Mouse (Mus musculus) thymus, adult 2 months (tissue): Measurements from ENCODE around the gene Tbc1d32. TPM values are rescaled to one million over a fixed set of nuclear protein-coding genes. Genes with fewer than 3 reads are reported as not detected.
"Not testable (repeated sequence)": the region's sequence is repeated elsewhere in the genome, so short reads cannot be mapped to it uniquely, and the experiment has no call there.

Experiments used
- DNase-seq: peaks from one replicate; pipeline ENCODE4 v3.0.0; 2021
- H3K27ac ChIP-seq: fragments of 200-500 bp; 2 replicates; pipeline ENCODE4 v1.5.1; 2012; ENCODE audit warnings: low read length, control low read depth; ENCODE audit not compliant: control insufficient read depth, insufficient read depth
- H3K27me3 ChIP-seq: fragments of 200-500 bp; 2 replicates; pipeline ENCODE4 v1.6.1; 2012; ENCODE audit warnings: mild to moderate bottlenecking, low read length, moderate library complexity, mixed read lengths; ENCODE audit not compliant: control insufficient read depth, insufficient read depth
- H3K36me3 ChIP-seq: fragments of 200-500 bp; 2 replicates; pipeline ENCODE4 v1.6.1; 2012; ENCODE audit warnings: mild to moderate bottlenecking, low read length, moderate library complexity; ENCODE audit not compliant: control insufficient read depth, insufficient read depth
- H3K4me1 ChIP-seq: fragments of 200-500 bp; replicated peaks from 2 replicates; pipeline ENCODE4 v1.6.1; 2012; ENCODE audit warnings: low read length; ENCODE audit not compliant: control insufficient read depth, insufficient read depth
- H3K4me3 ChIP-seq: fragments of 200-500 bp; 2 replicates; pipeline ENCODE4 v1.5.1; 2012; ENCODE audit warnings: mild to moderate bottlenecking, low read length, control low read depth, moderate library complexity; ENCODE audit not compliant: control insufficient read depth, insufficient read depth
- CTCF ChIP-seq: fragments of 200-500 bp; IDR thresholded peaks from 2 replicates; pipeline ENCODE4 v1.5.1; 2012; ENCODE audit warnings: mild to moderate bottlenecking, control low read depth, low read length, moderate library complexity, borderline replicate concordance; ENCODE audit not compliant: control insufficient read depth, poor library complexity, insufficient read depth; ENCODE audit errors: extremely low read depth
- POLR2A ChIP-seq: fragments of 200-500 bp; IDR thresholded peaks from 2 replicates; pipeline ENCODE4 v1.6.1; 2012; ENCODE audit warnings: mild to moderate bottlenecking, low read length, control low read depth, moderate library complexity; ENCODE audit not compliant: control insufficient read depth, poor library complexity, insufficient read depth; ENCODE audit errors: extremely low read depth
- WGBS: fragments of 180-500 bp; shearing (Covaris S2); methylation state at CpG from one replicate; pipeline ENCODE4 v1.1.7; 2018; 5-methylcytosine and 5-hydroxymethylcytosine counted together
- polyA plus RNA-seq: library from polyadenylated mRNA; depleted of rRNA; stranded (reverse); fragments of >200 nt; gene quantifications from 2 replicates; pipeline ENCODE4 v1.2.3, GENCODE M21; 2012

The Tbc1d32 gene
- polyA plus RNA-seq, 1 experiment, result 0.54 TPM

- Histone ChIP-seq H3K4me1 (no peaks in the 10 kb centered on the region), H3K4me3 (no peak overlapping the region), H3K27ac (no peak overlapping the region), H3K27me3 (no peaks in the 10 kb centered on the region), H3K36me3 (no peaks in the 10 kb centered on the region)
- no peak for DNase-seq
- no peak for TF ChIP-seq CTCF
- TF ChIP-seq POLR2A, result no peak
Observed at GRCm38 (mm10) chr10:56199902-56200301, 28.6 kb downstream of the Tbc1d32 start.

GRCm38 (mm10) chr10:56198691-56199090, 29.8 kb downstream of the Tbc1d32 start:
- Histone ChIP-seq H3K4me3 (no peak overlapping the region), H3K4me1 (no peaks in the 10 kb centered on the region), H3K27ac (no peak overlapping the region), H3K27me3 (no peaks in the 10 kb centered on the region), H3K36me3 (no peaks in the 10 kb centered on the region)
- 97% methylated on average over 3 of the region's 3 CpGs for WGBS
- no peak for DNase-seq
- TF ChIP-seq POLR2A (no peak), CTCF (no peak)

- Histone ChIP-seq H3K27me3 (no peaks in the 10 kb centered on the region), H3K36me3 (no peaks in the 10 kb centered on the region), H3K27ac (no peak overlapping the region), H3K4me3 (no peak overlapping the region), H3K4me1 (no peaks in the 10 kb centered on the region)
- no peak for DNase-seq
- 97% methylated on average over 7 of the region's 7 CpGs for WGBS
- TF ChIP-seq POLR2A, result no peak
- TF ChIP-seq CTCF, result no peak
Observed at GRCm38 (mm10) chr10:56194310-56194709, 34.2 kb downstream of the Tbc1d32 start.

GRCm38 (mm10) chr10:56181727-56182126, 46.8 kb downstream of the Tbc1d32 start:
- WGBS, result 98% methylated on average over 1 of the region's 1 CpGs

GRCm38 (mm10) chr10:56173184-56173583, 55.3 kb downstream of the Tbc1d32 start:
- DNase-seq, result no peak
- H3K27me3 ChIP-seq, result no peaks in the 10 kb centered on the region
- TF ChIP-seq POLR2A (no peak), CTCF (no peak)
- no peak overlapping the region for H3K27ac ChIP-seq
- no peaks in the 10 kb centered on the region for H3K36me3 ChIP-seq
- H3K4me1 ChIP-seq, result no peaks in the 10 kb centered on the region
- H3K4me3 ChIP-seq, result no peak overlapping the region
- 96% methylated on average over 5 of the region's 5 CpGs for WGBS

More at GRCm38 (mm10) chr10:56181727-56182126, 46.8 kb downstream of the Tbc1d32 start:
- Histone ChIP-seq H3K27me3 (no peaks in the 10 kb centered on the region), H3K36me3 (no peaks in the 10 kb centered on the region), H3K4me1 (no peaks in the 10 kb centered on the region), H3K4me3 (no peak overlapping the region), H3K27ac (no peak overlapping the region)
- DNase-seq, result no peak
- TF ChIP-seq CTCF, result no peak
- TF ChIP-seq POLR2A, result no peak

- H3K4me3 ChIP-seq, H3K27me3 ChIP-seq, H3K27ac ChIP-seq, H3K4me1 ChIP-seq, H3K36me3 ChIP-seq, DNase-seq: not testable (repeated sequence)
Observed at GRCm38 (mm10) chr10:56167721-56168120, 60.8 kb downstream of the Tbc1d32 start.

- Histone ChIP-seq H3K27me3 (no peaks in the 10 kb centered on the region), H3K36me3 (no peaks in the 10 kb centered on the region), H3K4me1 (no peaks in the 10 kb centered on the region), H3K4me3 (no peak overlapping the region), H3K27ac (no peak overlapping the region)
- no peak for TF ChIP-seq POLR2A
- no peak for TF ChIP-seq CTCF
- DNase-seq, result no peak
- 95% methylated on average over 4 of the region's 4 CpGs for WGBS
Observed at GRCm38 (mm10) chr10:56165758-56166157, 62.7 kb downstream of the Tbc1d32 start.
